Mouse (Mus musculus) thymus, adult 18-20 months (tissue): ENCODE results near the gene Narfl.
"Not testable (repeated sequence)": the region's sequence is repeated elsewhere in the genome, so short reads cannot be mapped to it uniquely, and the experiment has no call there.

Experiments
- DNase-seq, 2 experiments: peaks; one replicate each; pipeline ENCODE4 v3.0.0; 2022; ENCODE audit warnings: mixed read lengths in 2 of 2

Gene Narfl

DNA sequence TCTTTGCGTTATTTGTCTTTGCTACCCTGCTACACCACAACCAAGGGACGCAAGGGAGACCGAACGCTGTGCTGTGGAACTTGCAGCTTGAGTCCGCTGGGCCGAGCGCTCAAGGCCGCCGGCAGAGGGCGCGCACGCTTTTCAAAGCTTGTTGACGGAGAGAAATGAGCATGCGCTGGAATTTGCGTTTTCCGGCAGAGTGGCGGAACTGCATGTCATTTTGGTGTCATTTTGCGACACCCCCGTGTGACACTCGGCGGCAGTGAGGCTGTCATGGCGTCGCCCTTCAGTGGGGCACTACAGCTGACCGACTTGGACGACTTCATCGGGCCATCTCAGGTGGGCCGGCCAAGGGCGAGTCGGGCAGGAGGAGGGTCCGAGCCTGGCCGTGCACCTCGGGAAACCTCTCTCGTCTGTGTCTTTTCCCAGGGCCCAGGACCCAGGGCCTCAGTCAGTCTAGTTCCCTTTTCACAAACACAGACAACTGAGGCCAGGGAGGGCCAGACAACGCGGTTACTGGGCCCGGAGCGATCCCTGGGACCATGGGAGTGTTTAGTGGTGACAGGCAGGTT is at the start of gene Narfl:
TSS of gene Narfl (plus strand) at position 228 of the 572 bp plus-strand sequence.
- DNase-seq, result peak; percentile 91 to 92

GRCm38 (mm10) chr17:25723919-25724318 is 49.7 kb upstream of the Narfl start:
- no peak for DNase-seq

DNA sequence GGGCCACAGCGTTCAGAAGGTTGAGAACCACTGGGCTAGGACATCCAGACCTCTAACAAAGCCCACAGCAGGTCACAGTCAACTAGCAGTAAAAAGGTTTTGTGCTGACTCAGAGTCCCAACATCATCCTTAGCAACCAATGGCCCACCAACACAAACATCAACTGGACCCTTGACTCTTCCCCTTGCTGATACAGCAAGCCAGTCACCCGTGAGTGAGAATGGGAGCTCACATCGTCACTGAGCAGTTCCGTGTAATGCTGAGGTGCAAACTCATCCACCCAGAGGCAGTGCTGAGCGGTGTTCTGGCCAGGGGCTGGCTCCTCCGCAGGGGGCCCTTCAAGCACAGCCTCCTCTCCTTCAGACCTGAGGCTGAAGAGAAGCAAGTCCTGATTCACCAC is 48.3 kb upstream of the Narfl start:
- no peak for DNase-seq

DNA sequence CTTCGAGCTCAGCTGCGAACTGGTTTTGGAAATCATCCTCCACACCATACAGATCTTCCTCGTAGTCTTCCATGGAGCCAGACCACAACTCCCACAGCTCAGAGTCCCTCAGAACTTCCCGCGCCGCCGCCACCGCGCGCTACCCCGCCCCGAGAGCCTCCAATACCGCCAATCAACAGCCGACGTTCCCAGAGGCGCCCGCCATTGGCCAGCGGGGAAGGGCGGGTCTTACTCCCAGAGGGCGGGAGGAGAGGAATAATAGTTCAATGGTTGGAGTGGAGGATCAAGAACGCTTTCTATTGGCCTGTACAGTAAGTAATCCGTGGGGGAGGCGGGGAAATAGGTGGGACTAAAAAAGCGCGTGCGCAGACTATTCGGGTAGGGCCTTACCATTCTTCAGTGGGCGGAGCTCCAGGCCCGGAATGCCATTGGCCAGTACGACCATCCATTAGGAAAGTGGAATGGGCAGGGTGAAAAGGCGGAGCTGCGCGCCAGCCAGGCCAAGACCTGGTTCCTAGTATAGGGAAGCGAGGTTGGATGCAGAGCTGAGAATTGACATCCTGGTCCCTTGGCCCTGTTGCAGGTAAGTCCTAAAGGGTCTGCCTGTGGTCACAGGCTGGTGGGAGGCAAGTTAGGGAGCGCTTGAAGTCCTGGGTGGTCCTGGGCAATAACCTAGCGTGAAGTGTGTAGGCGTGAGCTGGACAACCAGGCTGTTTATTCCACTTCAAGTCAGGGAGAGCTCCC is 46.1 kb upstream of the Narfl start, which contains the start of the genes Chtf18 and Rpusd1:
TSS of gene Chtf18 (minus strand) at position 155 of the 744 bp plus-strand sequence.
TSS of gene Rpusd1 (plus strand) at position 406 of the 744 bp plus-strand sequence.
- DNase-seq, result peak; percentile 96 to 99

DNA sequence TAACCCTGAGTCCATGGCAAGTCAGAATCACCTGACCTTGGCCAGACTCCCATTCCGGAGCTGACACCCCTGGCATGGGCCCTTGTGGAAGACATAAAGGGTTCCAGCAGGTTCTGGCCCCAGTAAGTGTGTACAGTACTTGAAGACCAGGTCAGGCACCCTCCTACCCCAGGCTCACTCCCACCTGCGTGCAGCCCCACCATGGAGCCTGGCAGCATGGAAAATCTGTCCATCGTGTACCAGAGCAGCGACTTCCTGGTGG is 45.6 kb upstream of the Narfl start:
- DNase-seq, result no peak

GRCm38 (mm10) chr17:25732082-25732481 is 41.5 kb upstream of the Narfl start:
- peak; percentile 43 to 55 for DNase-seq

GRCm38 (mm10) chr17:25735246-25735645 is 38.3 kb upstream of the Narfl start:
- no peak for DNase-seq

- DNase-seq, result no peak
Measured at GRCm38 (mm10) chr17:25735745-25736144, 37.8 kb upstream of the Narfl start, which contains the start of gene Mslnl. Gene Mslnl, plus strand, starts transcription at chr17:25736042.

DNA sequence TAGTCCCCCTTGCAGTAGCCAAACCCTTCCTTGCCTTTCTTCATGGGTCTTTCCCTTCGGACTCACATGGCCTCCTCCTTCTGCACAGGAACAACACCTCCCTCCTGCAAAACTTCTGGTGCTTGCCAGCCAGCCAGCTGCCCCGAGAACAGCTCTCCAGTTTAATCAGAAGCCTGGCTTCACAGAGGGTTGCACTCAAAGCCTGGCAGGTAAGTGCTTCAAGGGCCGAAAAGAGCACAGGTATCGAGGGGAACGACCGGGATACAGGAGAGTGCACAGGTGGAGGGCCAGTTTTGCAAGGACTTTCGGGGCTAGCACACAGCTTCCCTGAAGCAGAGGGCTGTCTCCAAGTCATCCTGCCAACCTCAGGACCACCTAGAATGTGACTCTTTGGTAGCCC is 34.7 kb upstream of the Narfl start:
- DNase-seq, result no peak

DNA sequence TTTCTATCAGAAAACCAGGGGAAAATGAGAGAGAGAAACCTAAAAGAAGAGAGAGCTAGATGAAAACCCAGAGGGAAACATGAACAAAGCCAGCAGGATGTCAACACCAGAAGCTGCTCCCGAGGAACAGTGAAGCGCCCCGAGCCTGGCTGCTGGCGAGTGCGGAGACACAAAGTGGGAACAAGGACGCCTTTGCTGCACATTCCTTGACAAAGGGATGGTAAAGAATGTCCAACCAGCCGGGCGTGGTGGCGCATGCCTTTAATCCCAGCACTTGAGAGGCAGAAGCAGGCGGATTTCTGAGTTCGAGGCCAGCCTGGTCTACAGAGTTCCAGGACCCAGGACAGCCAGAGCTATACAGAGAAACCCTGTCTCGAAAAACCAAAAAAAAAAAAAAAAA is 32.1 kb upstream of the Narfl start:
- not testable (repeated sequence) for DNase-seq

DNA sequence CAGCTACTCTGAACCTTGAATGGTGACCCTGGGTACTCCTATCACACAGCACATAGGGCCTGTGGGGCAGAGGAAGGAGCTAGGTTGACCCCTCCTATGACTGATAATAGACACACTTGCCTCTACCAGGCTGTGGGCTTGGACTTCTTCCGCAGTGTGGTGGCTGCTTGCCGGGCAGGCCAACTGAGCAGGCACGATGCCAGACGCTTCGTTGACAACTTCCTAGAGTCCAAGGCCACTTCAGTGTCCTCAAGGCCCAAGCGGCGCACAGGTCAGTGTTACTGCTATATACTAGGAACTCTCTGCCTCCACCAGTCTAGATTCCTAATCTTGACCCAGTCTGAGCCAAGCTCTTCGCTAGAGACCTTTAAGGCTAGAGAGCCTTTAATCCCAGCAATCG is 29.7 kb upstream of the Narfl start:
- DNase-seq, result no peak

GRCm38 (mm10) chr17:25744311-25744710 is 29.3 kb upstream of the Narfl start:
- DNase-seq, result no peak

- no peak for DNase-seq
Measured at GRCm38 (mm10) chr17:25748238-25748637, 25.3 kb upstream of the Narfl start.

DNA sequence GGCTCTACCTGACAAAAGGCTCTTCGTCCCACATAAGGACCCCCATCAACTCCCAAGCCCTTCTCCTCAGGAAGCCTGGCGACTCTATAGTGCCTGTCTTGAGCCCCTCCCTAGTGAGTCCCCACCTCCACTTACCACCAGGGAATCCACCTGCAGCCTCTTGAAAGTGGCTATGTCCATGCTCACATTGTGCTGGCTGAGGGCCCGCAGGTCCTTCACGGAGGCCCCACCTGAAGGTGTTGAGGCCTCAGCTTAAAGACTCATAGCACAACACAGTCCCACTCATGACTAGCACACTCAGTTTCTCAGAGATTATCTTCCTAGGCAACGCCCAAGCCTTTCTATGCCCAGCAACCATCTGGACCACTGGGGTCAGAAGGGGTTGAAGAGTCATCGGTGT is 24.3 kb upstream of the Narfl start:
- no peak for DNase-seq

DNA sequence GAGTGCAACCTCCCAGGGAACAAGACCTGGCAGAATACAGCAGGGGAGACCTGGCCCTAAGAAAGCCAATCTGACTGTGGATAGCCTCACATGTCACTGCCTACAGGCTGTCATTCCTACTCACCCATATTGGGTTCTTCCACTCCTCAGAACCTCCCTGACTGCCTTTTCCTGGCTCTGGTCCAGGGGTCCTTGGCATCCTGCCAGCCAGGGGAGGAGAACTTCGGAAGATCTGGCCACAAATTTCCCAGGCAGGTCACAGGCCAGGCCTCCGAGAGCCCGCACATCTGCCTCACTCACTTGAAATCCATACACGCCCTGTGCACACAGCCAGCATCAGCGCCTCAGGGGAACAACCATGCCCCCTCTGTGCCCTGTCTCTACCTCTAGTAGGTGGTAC is 22.1 kb upstream of the Narfl start:
- DNase-seq, result no peak

- no peak for DNase-seq
Measured at GRCm38 (mm10) chr17:25754241-25754640, 19.3 kb upstream of the Narfl start, which contains the start of gene Msln. Gene Msln, minus strand, starts transcription at chr17:25754378.

DNA sequence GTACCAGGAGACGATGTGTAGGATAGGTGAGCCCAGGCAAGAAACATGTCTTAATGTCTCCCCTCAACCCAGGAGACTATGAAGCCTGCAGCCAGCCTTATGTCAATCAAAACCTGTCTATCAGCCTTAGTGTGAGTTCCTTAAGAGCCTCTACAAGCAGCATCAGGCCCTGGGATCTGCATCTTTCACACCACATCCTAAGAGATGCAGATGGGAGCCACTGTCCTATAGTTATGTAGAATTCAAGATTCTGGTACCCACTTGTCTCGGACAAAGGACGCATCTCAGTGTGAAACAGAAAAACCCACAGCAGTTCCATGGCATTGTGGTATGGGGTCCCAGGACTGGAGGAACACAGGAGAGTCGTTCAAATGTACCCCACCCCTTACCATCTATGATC is 18.5 kb upstream of the Narfl start:
- DNase-seq, result no peak

GRCm38 (mm10) chr17:25755627-25756377 is 17.8 kb upstream of the Narfl start:
- DNase-seq, result no peak

- no peak for DNase-seq
Measured at GRCm38 (mm10) chr17:25756378-25757242, 17.0 kb upstream of the Narfl start.

GRCm38 (mm10) chr17:25757691-25758090 is 15.9 kb upstream of the Narfl start:
- no peak for DNase-seq

DNA sequence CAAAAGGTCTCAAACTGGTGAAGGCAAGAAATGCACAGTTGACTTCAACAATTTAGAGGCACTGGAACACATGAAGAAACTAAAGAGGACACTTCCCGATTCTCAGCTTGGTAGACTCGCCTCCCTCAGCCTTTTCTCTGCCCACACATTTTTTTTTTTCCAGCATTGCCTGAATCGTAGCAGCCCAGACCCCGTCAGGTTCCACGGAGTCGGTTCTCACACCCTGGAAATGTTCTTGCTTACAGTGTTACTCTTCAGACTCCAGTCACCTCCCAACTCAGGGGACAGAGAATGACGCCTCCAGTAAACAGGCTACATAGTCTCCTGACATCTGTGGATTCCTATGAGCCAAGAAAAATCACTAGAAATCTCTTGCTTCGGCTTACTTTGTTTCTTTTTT is 13.4 kb upstream of the Narfl start:
- no peak for DNase-seq

DNA sequence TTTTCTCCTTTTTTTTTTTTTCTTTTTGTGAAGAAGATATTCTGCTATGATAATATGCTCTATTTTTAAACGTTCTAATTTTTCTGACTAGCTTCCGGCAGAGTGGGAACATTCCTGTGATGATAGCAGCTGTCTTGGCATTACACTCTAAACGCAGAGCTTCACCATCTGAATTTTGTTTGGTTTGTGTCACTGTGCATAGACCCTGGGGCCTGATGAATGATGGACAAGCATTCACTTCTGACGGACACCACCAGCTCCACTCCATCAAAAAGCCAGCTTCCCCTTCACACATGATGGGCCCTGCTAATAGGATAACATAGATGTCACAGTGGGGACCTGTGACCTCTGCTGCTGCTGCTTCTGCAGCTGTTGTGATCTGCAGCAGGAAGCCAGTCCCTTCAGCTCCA is 12.0 kb upstream of the Narfl start:
- no peak for DNase-seq

- no peak for DNase-seq
Measured at GRCm38 (mm10) chr17:25762591-25762990, 11.0 kb upstream of the Narfl start.
